Mouse (Mus musculus): ENCODE data around the gene Epdr1. TPM values are rescaled to one million over a fixed set of nuclear protein-coding genes. Genes with fewer than 3 reads are reported as not detected.

Gene Epdr1
- 49.0 and 51.8 TPM in 2 replicates for polyA plus RNA-seq (2015; fragmentation: Nextera tagmentation; extraction: Ambion mirVana)

- peak within 1 kb of the TSS; percentile 74 for H3K27ac ChIP-seq (replicated peaks)
- peak; percentile 81 for ATAC-seq (ENCODE audit: insufficient number of reproducible peaks, low FRiP score, low TSS enrichment, low read depth)
- peaks cover 12% of the 10 kb centered on the region for H3K4me1 ChIP-seq
- peaks cover 17% of the 10 kb centered on the region for H3K27me3 ChIP-seq
- peak within 1 kb of the TSS; percentile 91 for H3K4me2 ChIP-seq (replicated peaks)
- under 1% methylated on average over 46 of the region's 46 CpGs for WGBS
- peak within 1 kb of the TSS; percentile 79 for H3K9ac ChIP-seq
- H3K9me3 ChIP-seq (replicated peaks), result no peaks in the 10 kb centered on the region
- H3K4me3 ChIP-seq (replicated peaks), result peak within 1 kb of the TSS; percentile 78
- H3K36me3 ChIP-seq, result no peaks in the 10 kb centered on the region
Measured at GRCm38 (mm10) chr13:19619216-19619927, at the start of gene Epdr1. Gene Epdr1 (minus strand): TSS chr13:19619927.

GRCm38 (mm10) chr13:19668355-19669140, 48.8 kb upstream of the Epdr1 start:
- no peak overlapping the region for H3K9ac ChIP-seq
- no peak overlapping the region for H3K4me3 ChIP-seq (replicated peaks)
- no peaks in the 10 kb centered on the region for H3K4me1 ChIP-seq
- no peaks in the 10 kb centered on the region for H3K27me3 ChIP-seq
- no peak overlapping the region for H3K4me2 ChIP-seq (replicated peaks)
- 60% methylated on average over 4 of the region's 4 CpGs for WGBS
- H3K9me3 ChIP-seq (replicated peaks), result no peaks in the 10 kb centered on the region
- ATAC-seq (ENCODE audit: insufficient number of reproducible peaks, low FRiP score, low TSS enrichment, low read depth), result no peak
- no peaks in the 10 kb centered on the region for H3K36me3 ChIP-seq
- H3K27ac ChIP-seq (replicated peaks), result no peak overlapping the region

- Histone ChIP-seq H3K27ac (replicated peaks) (no peak overlapping the region), H3K9ac (no peak overlapping the region), H3K27me3 (no peaks in the 10 kb centered on the region), H3K36me3 (no peaks in the 10 kb centered on the region), H3K4me1 (no peaks in the 10 kb centered on the region), H3K4me2 (replicated peaks) (no peak overlapping the region), H3K4me3 (replicated peaks) (no peak overlapping the region), H3K9me3 (replicated peaks) (no peaks in the 10 kb centered on the region)
- no peak for ATAC-seq (ENCODE audit: insufficient number of reproducible peaks, low FRiP score, low TSS enrichment, low read depth)
- WGBS, result 80% methylated on average over 2 of the region's 2 CpGs
Measured at GRCm38 (mm10) chr13:19652405-19652804, 32.7 kb upstream of the Epdr1 start.

DNA sequence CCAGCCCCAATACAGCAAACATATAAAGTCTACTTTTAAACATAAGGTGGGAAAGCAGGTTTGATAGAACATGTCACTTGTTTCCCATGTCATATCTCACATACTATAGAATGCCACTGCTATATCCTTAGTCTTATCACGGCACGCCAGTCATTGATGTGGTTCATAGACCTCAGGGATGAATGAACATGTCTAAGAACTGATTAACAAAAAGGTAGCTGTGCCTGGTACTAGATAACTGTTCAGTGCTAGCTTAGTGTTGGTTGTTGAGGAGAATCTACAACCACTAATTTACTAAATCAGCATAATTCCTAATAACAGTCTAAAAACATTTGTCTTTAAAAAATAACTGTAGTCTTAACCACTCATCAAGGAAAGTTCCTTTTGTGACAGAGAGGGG, 30.1 kb upstream of the Epdr1 start:
- Histone ChIP-seq H3K4me3 (replicated peaks) (no peak overlapping the region), H3K27me3 (no peaks in the 10 kb centered on the region), H3K36me3 (no peaks in the 10 kb centered on the region), H3K4me1 (no peaks in the 10 kb centered on the region), H3K9ac (no peak overlapping the region), H3K4me2 (replicated peaks) (no peak overlapping the region), H3K27ac (replicated peaks) (no peak overlapping the region), H3K9me3 (replicated peaks) (no peaks in the 10 kb centered on the region)
- ATAC-seq (ENCODE audit: insufficient number of reproducible peaks, low FRiP score, low TSS enrichment, low read depth), result no peak
- 93% methylated on average over 2 of the region's 2 CpGs for WGBS

GRCm38 (mm10) chr13:19644225-19644624, 24.5 kb upstream of the Epdr1 start:
- Histone ChIP-seq H3K4me3 (replicated peaks) (no peak overlapping the region), H3K9me3 (replicated peaks) (no peaks in the 10 kb centered on the region), H3K36me3 (no peaks in the 10 kb centered on the region), H3K27me3 (no peaks in the 10 kb centered on the region), H3K9ac (no peak overlapping the region), H3K4me2 (replicated peaks) (no peak overlapping the region), H3K4me1 (no peaks in the 10 kb centered on the region), H3K27ac (replicated peaks) (no peak overlapping the region)
- no peak for ATAC-seq (ENCODE audit: insufficient number of reproducible peaks, low FRiP score, low TSS enrichment, low read depth)
- WGBS, result 77% methylated on average over 2 of the region's 2 CpGs

GRCm38 (mm10) chr13:19643519-19643918, 23.8 kb upstream of the Epdr1 start:
- H3K4me3 ChIP-seq (replicated peaks), result no peak overlapping the region
- no peak overlapping the region for H3K27ac ChIP-seq (replicated peaks)
- 54% methylated on average over 1 of the region's 1 CpGs for WGBS
- no peak for ATAC-seq (ENCODE audit: insufficient number of reproducible peaks, low FRiP score, low TSS enrichment, low read depth)
- H3K4me1 ChIP-seq, result no peaks in the 10 kb centered on the region
- H3K9me3 ChIP-seq (replicated peaks), result no peaks in the 10 kb centered on the region
- no peaks in the 10 kb centered on the region for H3K36me3 ChIP-seq
- H3K27me3 ChIP-seq, result no peaks in the 10 kb centered on the region
- no peak overlapping the region for H3K4me2 ChIP-seq (replicated peaks)
- no peak overlapping the region for H3K9ac ChIP-seq

DNA sequence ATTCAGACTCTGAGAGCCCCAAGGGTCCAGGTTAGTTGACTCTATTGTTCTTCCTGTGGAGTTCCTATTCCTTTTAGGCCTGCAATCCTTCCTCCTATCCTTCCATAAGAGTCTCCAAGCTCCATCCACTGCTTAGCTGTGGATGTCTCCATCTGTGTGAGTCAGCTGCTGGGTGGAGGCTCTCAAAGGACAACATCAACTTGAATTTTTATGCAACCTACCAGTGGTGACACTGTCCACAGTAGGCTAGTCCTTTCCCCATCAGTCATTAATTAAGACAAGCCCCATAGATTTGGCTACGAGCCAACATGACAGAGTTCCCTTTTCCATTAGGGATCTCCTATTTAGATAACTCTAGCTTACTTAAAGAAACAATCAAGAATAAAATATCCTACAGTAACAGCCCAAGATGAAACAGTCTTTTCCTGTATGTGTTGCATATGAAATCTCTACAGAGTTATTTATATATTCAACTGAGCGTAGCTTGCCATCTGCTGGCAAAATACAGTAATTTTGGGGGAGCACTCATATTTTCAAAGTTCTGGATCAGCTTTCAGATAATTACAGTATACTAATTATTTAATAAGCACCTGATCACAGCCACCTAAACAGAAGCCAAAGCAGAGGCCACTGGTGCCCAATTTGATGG, 20.6 kb upstream of the Epdr1 start:
- no peak overlapping the region for H3K9ac ChIP-seq
- H3K4me2 ChIP-seq (replicated peaks), result no peak overlapping the region
- no peak for ATAC-seq (ENCODE audit: insufficient number of reproducible peaks, low FRiP score, low TSS enrichment, low read depth)
- no peaks in the 10 kb centered on the region for H3K9me3 ChIP-seq (replicated peaks)
- 58% methylated on average over 2 of the region's 2 CpGs for WGBS
- H3K27me3 ChIP-seq, result no peaks in the 10 kb centered on the region
- H3K4me3 ChIP-seq (replicated peaks), result no peak overlapping the region
- no peak overlapping the region for H3K27ac ChIP-seq (replicated peaks)
- H3K4me1 ChIP-seq, result no peaks in the 10 kb centered on the region
- no peaks in the 10 kb centered on the region for H3K36me3 ChIP-seq

DNA sequence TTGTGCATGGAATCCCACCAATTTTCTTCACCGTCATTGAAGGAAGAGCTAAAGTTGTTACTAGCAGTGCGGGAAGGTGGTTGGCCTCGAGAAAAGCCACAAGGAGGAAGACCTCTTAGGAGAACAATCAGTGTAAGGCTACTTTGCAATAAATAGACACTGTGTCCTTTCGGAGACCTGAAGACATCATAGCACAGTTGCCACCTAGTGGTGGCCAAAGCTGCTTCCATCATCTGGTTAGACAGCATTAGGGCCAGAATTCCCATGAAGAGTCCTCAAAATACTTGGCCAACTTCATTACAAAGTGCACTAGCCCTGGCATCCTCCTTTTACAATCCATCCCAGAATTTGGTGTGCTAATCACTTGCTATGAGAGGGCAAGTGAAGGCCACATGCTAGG, 16.4 kb upstream of the Epdr1 start:
- no peaks in the 10 kb centered on the region for H3K4me1 ChIP-seq
- no peaks in the 10 kb centered on the region for H3K36me3 ChIP-seq
- WGBS, result 75% methylated on average over 4 of the region's 4 CpGs
- no peak for ATAC-seq (ENCODE audit: insufficient number of reproducible peaks, low FRiP score, low TSS enrichment, low read depth)
- no peak overlapping the region for H3K9ac ChIP-seq
- no peaks in the 10 kb centered on the region for H3K27me3 ChIP-seq
- H3K4me3 ChIP-seq (replicated peaks), result no peak overlapping the region
- no peak overlapping the region for H3K27ac ChIP-seq (replicated peaks)
- H3K9me3 ChIP-seq (replicated peaks), result no peaks in the 10 kb centered on the region
- H3K4me2 ChIP-seq (replicated peaks), result no peak overlapping the region

DNA sequence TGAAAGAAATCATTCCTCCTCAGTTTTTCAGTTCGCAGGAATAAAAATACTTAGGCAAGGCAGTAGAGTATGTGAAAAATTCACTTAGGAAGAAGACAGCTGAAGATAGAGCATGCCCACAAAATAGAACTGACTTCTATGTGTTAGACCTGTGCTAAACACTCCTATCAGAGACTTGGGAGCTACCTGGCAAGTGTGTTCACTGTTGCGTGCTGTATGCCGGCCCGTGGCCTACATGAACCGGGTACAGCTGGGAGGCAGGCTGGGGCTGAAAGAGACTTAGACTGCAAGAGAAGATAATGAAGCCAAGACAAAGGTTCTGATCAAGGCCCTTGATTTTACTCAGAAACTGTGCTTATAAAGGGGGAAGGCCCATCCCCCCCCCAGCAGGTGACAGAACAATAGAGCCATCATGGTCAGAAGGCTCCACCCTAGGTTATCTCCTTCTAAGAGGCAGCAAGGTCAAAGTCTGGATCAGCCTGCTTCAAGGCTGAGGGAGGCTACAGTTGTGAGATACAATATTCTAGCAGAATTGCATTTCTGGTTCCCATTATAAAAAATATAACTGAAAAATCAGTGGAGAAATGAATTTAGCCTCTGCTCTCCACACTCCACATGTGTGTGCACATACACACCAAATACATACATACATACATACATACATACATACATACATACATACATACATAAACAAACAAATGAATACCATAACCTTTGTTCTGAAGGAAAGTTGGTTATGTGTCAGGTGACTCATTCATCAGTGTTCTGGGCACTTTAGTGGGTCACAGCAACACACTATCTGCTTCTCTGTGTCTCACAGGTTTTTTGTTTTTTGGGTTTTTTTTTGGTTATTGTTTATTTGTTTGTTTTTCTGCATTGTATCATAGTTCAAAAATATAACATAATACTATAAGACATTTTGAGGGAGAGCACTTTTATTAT, 11.3 kb upstream of the Epdr1 start:
- Histone ChIP-seq H3K4me1 (no peaks in the 10 kb centered on the region), H3K9ac (no peak overlapping the region), H3K4me3 (replicated peaks) (no peak overlapping the region), H3K27ac (replicated peaks) (no peak overlapping the region), H3K9me3 (replicated peaks) (no peaks in the 10 kb centered on the region), H3K4me2 (replicated peaks) (no peak overlapping the region), H3K36me3 (no peaks in the 10 kb centered on the region), H3K27me3 (no peaks in the 10 kb centered on the region)
- ATAC-seq (ENCODE audit: insufficient number of reproducible peaks, low FRiP score, low TSS enrichment, low read depth), result no peak
- 82% methylated on average over 5 of the region's 5 CpGs for WGBS

- ATAC-seq (ENCODE audit: insufficient number of reproducible peaks, low FRiP score, low TSS enrichment, low read depth), result no peak
- peaks cover 12% of the 10 kb centered on the region for H3K4me1 ChIP-seq
- H3K9me3 ChIP-seq (replicated peaks), result no peaks in the 10 kb centered on the region
- no peak overlapping the region for H3K4me2 ChIP-seq (replicated peaks)
- no peak overlapping the region for H3K9ac ChIP-seq
- H3K4me3 ChIP-seq (replicated peaks), result no peak overlapping the region
- H3K27me3 ChIP-seq, result peaks cover 28% of the 10 kb centered on the region
- no peak overlapping the region for H3K27ac ChIP-seq (replicated peaks)
- no peaks in the 10 kb centered on the region for H3K36me3 ChIP-seq
- WGBS, result 45% methylated on average over 1 of the region's 1 CpGs
Measured at GRCm38 (mm10) chr13:19626473-19626872, 6.7 kb upstream of the Epdr1 start.
